Mouse (Mus musculus): ENCODE data around the gene Pih1d1.

DNA sequence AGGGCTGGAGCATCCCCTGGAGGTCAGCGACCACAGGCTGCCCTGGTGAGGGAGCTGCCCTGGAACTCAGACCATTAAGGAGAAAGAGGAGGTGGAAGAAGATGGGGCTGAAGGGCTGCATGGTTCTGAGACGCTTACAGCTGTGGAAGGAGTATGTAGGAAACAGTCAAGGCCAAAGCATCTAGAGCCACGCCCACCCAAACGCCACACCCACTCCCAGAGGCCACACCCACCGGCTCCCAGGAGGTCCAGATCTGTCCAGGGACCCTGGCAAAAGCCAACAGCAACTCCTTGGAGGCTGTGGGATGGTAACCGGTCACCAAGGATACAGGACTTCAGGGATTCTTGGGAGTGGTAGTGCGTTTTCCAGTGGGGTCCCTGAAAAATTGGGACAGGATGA lies 24.4 kb downstream of the Pih1d1 start:
- no peak for TF ChIP-seq CTCF (IDR thresholded peaks at IDR 0.05; ENCODE audit: low read depth)
- no peak for TF ChIP-seq EP300 (IDR thresholded peaks at IDR 0.05; ENCODE audit: low read depth)

All from heart, postnatal 0 days (tissue).